Mouse (Mus musculus): Measurements from ENCODE around the gene Havcr1.

DNA sequence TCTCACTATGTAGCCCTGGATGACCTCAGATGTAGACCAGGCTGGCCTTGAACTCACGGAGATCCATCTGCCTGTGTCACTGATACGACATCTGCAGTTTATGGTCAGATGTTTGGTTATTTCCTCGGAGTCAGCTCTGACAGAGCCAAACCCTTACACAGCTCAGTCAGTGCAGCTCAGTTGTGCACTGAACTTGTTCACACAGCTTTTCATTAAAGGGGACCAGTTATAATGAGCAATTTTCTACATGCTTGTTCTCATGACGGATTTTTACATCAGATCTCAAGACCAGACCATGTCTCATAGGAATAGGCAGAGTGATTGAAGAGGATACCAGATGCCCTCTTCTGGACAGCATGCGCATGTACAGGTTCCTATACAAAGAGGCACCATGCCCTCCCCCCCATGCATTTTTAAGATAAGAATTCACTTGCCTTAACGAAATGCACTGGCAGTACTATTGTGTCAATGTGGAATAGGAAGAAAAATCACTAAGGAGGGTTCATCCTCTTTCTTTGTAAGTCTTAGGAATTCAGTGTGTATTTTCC lies 1.6 kb upstream of the Havcr1 start:
- no peak for TF ChIP-seq POLR2A (IDR thresholded peaks at IDR 0.05; ENCODE audit: borderline replicate concordance, extremely low read depth, insufficient read depth, insufficient read length, poor library complexity, severe bottlenecking)
- TF ChIP-seq CTCF (IDR thresholded peaks at IDR 0.05; ENCODE audit: borderline replicate concordance, extremely low read depth, insufficient read depth, insufficient read length), result peak; percentile 49; the same call in 1 of the 2 replicates

Measured in brain, embryonic 14.5 days (tissue).